Mouse (Mus musculus): Measurements from ENCODE around the gene Slc5a11. TPM values are rescaled to one million over a fixed set of nuclear protein-coding genes. Genes with fewer than 3 reads are reported as not detected.

Slc5a11 gene
- polyA plus RNA-seq (2015; fragmentation: Nextera tagmentation; extraction: Ambion mirVana), result 0.07 and 0.11 TPM in 2 replicates

DNA sequence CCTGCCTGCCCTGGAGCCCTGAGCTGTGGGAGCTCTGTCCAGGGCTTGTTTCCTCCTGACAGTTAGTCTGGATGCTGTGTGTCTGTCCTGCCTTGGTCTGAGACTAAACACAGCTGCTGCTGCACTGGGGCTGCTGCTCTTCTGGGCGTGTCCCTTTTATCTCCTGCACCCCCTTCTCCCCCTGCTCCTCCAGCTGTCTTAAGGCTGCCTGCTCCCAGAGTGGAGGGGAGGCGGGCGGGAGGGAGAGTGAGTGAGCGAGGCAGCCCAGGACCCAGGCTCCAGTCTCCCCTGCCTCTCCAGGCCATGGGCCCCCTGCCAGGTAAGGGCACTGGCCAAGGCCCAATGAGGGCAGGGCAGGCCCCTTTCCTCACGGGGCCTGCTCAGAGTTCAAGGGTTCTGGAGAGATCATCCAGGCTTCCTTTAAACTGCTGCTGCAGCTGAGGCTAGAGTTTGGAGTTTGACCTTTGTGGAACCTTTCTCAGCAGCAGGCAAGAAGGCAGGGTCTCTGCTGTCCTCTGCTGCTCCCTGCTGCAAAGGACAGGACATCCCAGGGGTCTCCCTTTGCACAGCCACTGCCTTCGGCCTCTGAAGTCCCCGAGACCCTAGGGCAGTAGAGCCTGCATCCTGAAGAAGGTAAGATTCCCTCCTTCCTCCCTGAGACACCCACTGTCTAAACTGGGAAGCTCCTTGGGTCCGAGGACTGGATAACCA lies at the start of gene Slc5a11:
Gene Slc5a11 (plus strand): TSS at position 416 of the 711 bp plus-strand sequence.
- Histone ChIP-seq H3K4me2 (ENCODE audit: low read depth, low read length) (no peak within 1 kb of the TSS), H3K27me3 (ENCODE audit: control insufficient read depth, insufficient read depth, low read length) (no peaks in the 10 kb centered on the region), H3K4me3 (ENCODE audit: low read length) (no peak within 1 kb of the TSS), H3K9ac (ENCODE audit: low read length) (no peak within 1 kb of the TSS), H3K36me3 (ENCODE audit: control insufficient read depth, insufficient read depth) (no peaks in the 10 kb centered on the region), H3K9me3 (replicated peaks; ENCODE audit: control insufficient read depth, low read length) (no peaks in the 10 kb centered on the region), H3K4me1 (ENCODE audit: control insufficient read depth, insufficient read depth, low read length) (peaks cover 9% of the 10 kb centered on the region), H3K27ac (ENCODE audit: low read length) (no peak within 1 kb of the TSS)
- peak; percentile 49; the same call in 1 of the 2 replicates for ATAC-seq (replicated peaks; ENCODE audit: extremely low read depth, insufficient read depth, low FRiP score)
- 48% methylated on average over 8 of the region's 8 CpGs for WGBS

GRCm38 (mm10) chr7:123167436-123167835 lies 47.1 kb upstream of the Slc5a11 start:
- WGBS, result 75% methylated on average over 2 of the region's 2 CpGs
- Histone ChIP-seq H3K4me3 (ENCODE audit: low read length) (no peak overlapping the region), H3K27ac (ENCODE audit: low read length) (no peak overlapping the region), H3K9ac (ENCODE audit: low read length) (no peak overlapping the region), H3K36me3 (ENCODE audit: control insufficient read depth, insufficient read depth) (peaks cover 80% of the 10 kb centered on the region), H3K4me2 (ENCODE audit: low read depth, low read length) (no peak overlapping the region), H3K27me3 (ENCODE audit: control insufficient read depth, insufficient read depth, low read length) (no peaks in the 10 kb centered on the region), H3K9me3 (replicated peaks; ENCODE audit: control insufficient read depth, low read length) (no peaks in the 10 kb centered on the region), H3K4me1 (ENCODE audit: control insufficient read depth, insufficient read depth, low read length) (peaks cover 8% of the 10 kb centered on the region)
- ATAC-seq (replicated peaks; ENCODE audit: extremely low read depth, insufficient read depth, low FRiP score), result no peak

DNA sequence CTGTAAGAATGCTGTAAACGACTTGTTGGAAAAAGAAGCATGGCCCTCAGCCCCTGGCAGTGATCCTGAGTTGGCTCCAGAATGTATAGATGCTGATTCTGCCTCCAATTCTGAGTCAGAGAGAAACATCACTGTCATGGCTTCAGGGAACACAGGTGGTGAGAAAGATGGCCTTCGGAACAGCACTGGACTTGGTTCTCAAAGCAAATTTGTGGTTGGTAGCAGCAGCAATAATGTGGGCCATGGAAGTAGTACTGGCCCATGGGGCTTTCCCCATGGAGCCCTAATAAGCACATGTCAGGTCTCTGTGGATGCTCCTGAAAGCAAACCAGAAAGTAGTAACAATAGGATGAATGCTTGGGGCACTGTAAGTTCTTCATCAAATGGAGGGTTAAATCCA lies 45.0 kb upstream of the Slc5a11 start:
- Histone ChIP-seq H3K4me3 (ENCODE audit: low read length) (no peak overlapping the region), H3K9ac (ENCODE audit: low read length) (no peak overlapping the region), H3K4me1 (ENCODE audit: control insufficient read depth, insufficient read depth, low read length) (no peaks in the 10 kb centered on the region), H3K4me2 (ENCODE audit: low read depth, low read length) (no peak overlapping the region), H3K27ac (ENCODE audit: low read length) (no peak overlapping the region), H3K9me3 (replicated peaks; ENCODE audit: control insufficient read depth, low read length) (no peaks in the 10 kb centered on the region), H3K27me3 (ENCODE audit: control insufficient read depth, insufficient read depth, low read length) (no peaks in the 10 kb centered on the region), H3K36me3 (ENCODE audit: control insufficient read depth, insufficient read depth) (peaks cover 77% of the 10 kb centered on the region)
- ATAC-seq (replicated peaks; ENCODE audit: extremely low read depth, insufficient read depth, low FRiP score), result no peak
- 87% methylated on average over 2 of the region's 2 CpGs for WGBS

GRCm38 (mm10) chr7:123172101-123172500 lies 42.5 kb upstream of the Slc5a11 start:
- Histone ChIP-seq H3K4me1 (ENCODE audit: control insufficient read depth, insufficient read depth, low read length) (no peaks in the 10 kb centered on the region), H3K4me3 (ENCODE audit: low read length) (no peak overlapping the region), H3K36me3 (ENCODE audit: control insufficient read depth, insufficient read depth) (peaks cover 63% of the 10 kb centered on the region), H3K9me3 (replicated peaks; ENCODE audit: control insufficient read depth, low read length) (no peaks in the 10 kb centered on the region), H3K27ac (ENCODE audit: low read length) (no peak overlapping the region), H3K9ac (ENCODE audit: low read length) (no peak overlapping the region), H3K4me2 (ENCODE audit: low read depth, low read length) (no peak overlapping the region), H3K27me3 (ENCODE audit: control insufficient read depth, insufficient read depth, low read length) (no peaks in the 10 kb centered on the region)
- 58% methylated on average over 5 of the region's 5 CpGs for WGBS
- ATAC-seq (replicated peaks; ENCODE audit: extremely low read depth, insufficient read depth, low FRiP score), result no peak

GRCm38 (mm10) chr7:123177215-123177614 lies 37.4 kb upstream of the Slc5a11 start:
- H3K4me2 ChIP-seq (ENCODE audit: low read depth, low read length), result no peak overlapping the region
- H3K4me1 ChIP-seq (ENCODE audit: control insufficient read depth, insufficient read depth, low read length), result no peaks in the 10 kb centered on the region
- H3K27me3 ChIP-seq (ENCODE audit: control insufficient read depth, insufficient read depth, low read length), result no peaks in the 10 kb centered on the region
- H3K4me3 ChIP-seq (ENCODE audit: low read length), result no peak overlapping the region
- H3K9ac ChIP-seq (ENCODE audit: low read length), result no peak overlapping the region
- peaks cover 61% of the 10 kb centered on the region for H3K36me3 ChIP-seq (ENCODE audit: control insufficient read depth, insufficient read depth)
- no peak for ATAC-seq (replicated peaks; ENCODE audit: extremely low read depth, insufficient read depth, low FRiP score)
- no peak overlapping the region for H3K27ac ChIP-seq (ENCODE audit: low read length)
- H3K9me3 ChIP-seq (replicated peaks; ENCODE audit: control insufficient read depth, low read length), result no peaks in the 10 kb centered on the region

- no peak overlapping the region for H3K4me3 ChIP-seq (ENCODE audit: low read length)
- H3K9me3 ChIP-seq (replicated peaks; ENCODE audit: control insufficient read depth, low read length), result no peaks in the 10 kb centered on the region
- no peaks in the 10 kb centered on the region for H3K27me3 ChIP-seq (ENCODE audit: control insufficient read depth, insufficient read depth, low read length)
- ATAC-seq (replicated peaks; ENCODE audit: extremely low read depth, insufficient read depth, low FRiP score), result no peak
- no peak overlapping the region for H3K4me2 ChIP-seq (ENCODE audit: low read depth, low read length)
- no peaks in the 10 kb centered on the region for H3K4me1 ChIP-seq (ENCODE audit: control insufficient read depth, insufficient read depth, low read length)
- 76% methylated on average over 20 of the region's 20 CpGs for WGBS
- peaks cover 80% of the 10 kb centered on the region for H3K36me3 ChIP-seq (ENCODE audit: control insufficient read depth, insufficient read depth)
- H3K27ac ChIP-seq (ENCODE audit: low read length), result no peak overlapping the region
- no peak overlapping the region for H3K9ac ChIP-seq (ENCODE audit: low read length)
Measured at GRCm38 (mm10) chr7:123181787-123182701, 32.5 kb upstream of the Slc5a11 start.

DNA sequence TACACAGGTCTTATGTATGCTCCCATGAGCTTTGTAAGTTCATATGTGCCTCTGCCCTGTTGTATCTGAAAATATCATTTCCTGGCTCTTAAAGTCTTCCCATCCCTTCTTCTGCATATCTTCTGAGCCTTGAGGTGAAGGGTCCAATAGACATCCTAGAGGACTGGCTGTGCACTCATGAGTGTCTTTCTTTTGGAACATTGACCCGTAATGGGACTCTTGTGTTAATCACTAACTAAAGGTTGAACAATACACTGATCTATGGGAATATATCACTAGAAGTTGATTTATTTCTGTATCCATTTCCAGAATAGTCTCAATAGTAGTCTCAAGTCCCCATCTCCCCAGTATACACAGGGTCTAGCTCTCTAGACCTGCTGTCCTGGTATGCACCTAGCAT lies 29.7 kb upstream of the Slc5a11 start:
- 94% methylated on average over 1 of the region's 1 CpGs for WGBS

GRCm38 (mm10) chr7:123186463-123186862 lies 28.1 kb upstream of the Slc5a11 start:
- Histone ChIP-seq H3K9ac (ENCODE audit: low read length) (no peak overlapping the region), H3K27me3 (ENCODE audit: control insufficient read depth, insufficient read depth, low read length) (no peaks in the 10 kb centered on the region), H3K4me3 (ENCODE audit: low read length) (no peak overlapping the region), H3K4me2 (ENCODE audit: low read depth, low read length) (no peak overlapping the region), H3K27ac (ENCODE audit: low read length) (no peak overlapping the region), H3K9me3 (replicated peaks; ENCODE audit: control insufficient read depth, low read length) (no peaks in the 10 kb centered on the region), H3K36me3 (ENCODE audit: control insufficient read depth, insufficient read depth) (peaks cover 84% of the 10 kb centered on the region), H3K4me1 (ENCODE audit: control insufficient read depth, insufficient read depth, low read length) (no peaks in the 10 kb centered on the region)
- WGBS, result 76% methylated on average over 6 of the region's 6 CpGs
- ATAC-seq (replicated peaks; ENCODE audit: extremely low read depth, insufficient read depth, low FRiP score), result no peak

More for the DNA sequence above, 29.7 kb upstream of the Slc5a11 start:
- no peak overlapping the region for H3K4me3 ChIP-seq (ENCODE audit: low read length)
- no peak overlapping the region for H3K9ac ChIP-seq (ENCODE audit: low read length)
- no peaks in the 10 kb centered on the region for H3K27me3 ChIP-seq (ENCODE audit: control insufficient read depth, insufficient read depth, low read length)
- H3K36me3 ChIP-seq (ENCODE audit: control insufficient read depth, insufficient read depth), result peaks cover 86% of the 10 kb centered on the region
- H3K9me3 ChIP-seq (replicated peaks; ENCODE audit: control insufficient read depth, low read length), result no peaks in the 10 kb centered on the region
- no peak overlapping the region for H3K27ac ChIP-seq (ENCODE audit: low read length)
- no peak for ATAC-seq (replicated peaks; ENCODE audit: extremely low read depth, insufficient read depth, low FRiP score)
- no peak overlapping the region for H3K4me2 ChIP-seq (ENCODE audit: low read depth, low read length)
- H3K4me1 ChIP-seq (ENCODE audit: control insufficient read depth, insufficient read depth, low read length), result no peaks in the 10 kb centered on the region

- H3K4me2 ChIP-seq (ENCODE audit: low read depth, low read length), result no peak overlapping the region
- no peak overlapping the region for H3K9ac ChIP-seq (ENCODE audit: low read length)
- peaks cover 84% of the 10 kb centered on the region for H3K36me3 ChIP-seq (ENCODE audit: control insufficient read depth, insufficient read depth)
- no peaks in the 10 kb centered on the region for H3K9me3 ChIP-seq (replicated peaks; ENCODE audit: control insufficient read depth, low read length)
- no peaks in the 10 kb centered on the region for H3K27me3 ChIP-seq (ENCODE audit: control insufficient read depth, insufficient read depth, low read length)
- 76% methylated on average over 4 of the region's 4 CpGs for WGBS
- no peak overlapping the region for H3K27ac ChIP-seq (ENCODE audit: low read length)
- no peak for ATAC-seq (replicated peaks; ENCODE audit: extremely low read depth, insufficient read depth, low FRiP score)
- H3K4me3 ChIP-seq (ENCODE audit: low read length), result no peak overlapping the region
- no peaks in the 10 kb centered on the region for H3K4me1 ChIP-seq (ENCODE audit: control insufficient read depth, insufficient read depth, low read length)
Measured at GRCm38 (mm10) chr7:123187246-123187645, 27.3 kb upstream of the Slc5a11 start.

All from heart, embryonic 16.5 days (tissue).